Mouse (Mus musculus): ENCODE results near the gene Fam155a.

- no peak for TF ChIP-seq POLR2A (IDR thresholded peaks at IDR 0.05; ENCODE audit: low read depth, low read length)
- no peak for TF ChIP-seq CTCF (IDR thresholded peaks at IDR 0.05; ENCODE audit: borderline replicate concordance, insufficient read depth, low read length)
These were observed 342.1 kb downstream of the Fam155a start for GRCm38 (mm10) chr8:9428846-9429245.

All from embryonic fibroblast, embryonic 13.5 days (primary cell).